Mouse (Mus musculus) Muller cell, postnatal 12 days (primary cell): ENCODE measurements around the gene Rbms2.
"Not testable (repeated sequence)": the region's sequence is repeated elsewhere in the genome, so short reads cannot be mapped to it uniquely, and the experiment has no call there.

Experiments
- DNase-seq: peaks from one replicate; pipeline ENCODE4 v3.0.0-alpha.2; 2015; ENCODE audit errors: inconsistent ontology term

Rbms2 gene

GRCm38 (mm10) chr10:128179989-128180388 lies at the start of gene Rbms2:
Gene Rbms2 (minus strand): TSS chr10:128180297.
- DNase-seq = peak; percentile 18

GRCm38 (mm10) chr10:128228009-128228408 lies 47.9 kb upstream of the Rbms2 start:
- DNase-seq = no peak

- no peak for DNase-seq
These were observed 47.5 kb upstream of the Rbms2 start for GRCm38 (mm10) chr10:128227592-128227991.

- DNase-seq = no peak
These were observed 45.4 kb upstream of the Rbms2 start, which contains the start of gene Mip for GRCm38 (mm10) chr10:128225538-128225937. Gene Mip (plus strand): TSS chr10:128225838.

- DNase-seq = no peak
These were observed 45.0 kb upstream of the Rbms2 start for GRCm38 (mm10) chr10:128225064-128225463.

- no peak for DNase-seq
These were observed 41.6 kb upstream of the Rbms2 start for GRCm38 (mm10) chr10:128221533-128222286.

GRCm38 (mm10) chr10:128218387-128219117 lies 38.5 kb upstream of the Rbms2 start:
- DNase-seq = no peak

GRCm38 (mm10) chr10:128214981-128215380 lies 34.9 kb upstream of the Rbms2 start:
- no peak for DNase-seq

GRCm38 (mm10) chr10:128214112-128214511 lies 34.0 kb upstream of the Rbms2 start:
- DNase-seq = not testable (repeated sequence)

- DNase-seq = peak; percentile 77
These were observed 32.8 kb upstream of the Rbms2 start for GRCm38 (mm10) chr10:128212871-128213323.

GRCm38 (mm10) chr10:128212148-128212547 lies 32.1 kb upstream of the Rbms2 start:
- DNase-seq = no peak

- peak; percentile 92 for DNase-seq
These were observed 31.5 kb upstream of the Rbms2 start, which contains the start of gene Spryd4 for GRCm38 (mm10) chr10:128211390-128212108. Gene Spryd4 (minus strand): TSS chr10:128211807.

GRCm38 (mm10) chr10:128210954-128211353 lies 30.9 kb upstream of the Rbms2 start:
- DNase-seq = no peak

- no peak for DNase-seq
These were observed 30.0 kb upstream of the Rbms2 start for GRCm38 (mm10) chr10:128210131-128210530.

- no peak for DNase-seq
These were observed 29.4 kb upstream of the Rbms2 start for GRCm38 (mm10) chr10:128209311-128210009.

- peak; percentile 39 for DNase-seq
These were observed 28.2 kb upstream of the Rbms2 start for GRCm38 (mm10) chr10:128208326-128208725.

- no peak for DNase-seq
These were observed 24.8 kb upstream of the Rbms2 start for GRCm38 (mm10) chr10:128204941-128205340.

GRCm38 (mm10) chr10:128201856-128202255 lies 21.8 kb upstream of the Rbms2 start:
- DNase-seq = no peak

GRCm38 (mm10) chr10:128194551-128195461 lies 14.7 kb upstream of the Rbms2 start:
- DNase-seq = no peak

- DNase-seq = peak; percentile 99
These were observed 14.0 kb upstream of the Rbms2 start, which contains the start of gene Gls2 for GRCm38 (mm10) chr10:128194024-128194550. Gene Gls2 (plus strand): TSS chr10:128194457.
